Mouse (Mus musculus) adrenal gland, adult (tissue): ENCODE results near the gene Adcy5.
A peak's percentile ranks its signal among the peaks of the same experiment; 100 is the strongest.

Experiments
- DNase-seq, 2 experiments: peaks; one replicate each; pipeline ENCODE4 v3.0.0; 2022 to 2023; ENCODE audit warnings: low spot score in 1 of 2; ENCODE audit not compliant: inconsistent age in 2 of 2

Gene Adcy5

GRCm38 (mm10) chr16:35200432-35201142 is 45.9 kb downstream of the Adcy5 start:
- peak in 1 of 2 experiments; percentile 63 for DNase-seq

- DNase-seq, result no peak
Measured at GRCm38 (mm10) chr16:35201281-35201680, 46.6 kb downstream of the Adcy5 start.

GRCm38 (mm10) chr16:35203511-35203910 is 48.8 kb downstream of the Adcy5 start:
- DNase-seq, result no peak

DNA sequence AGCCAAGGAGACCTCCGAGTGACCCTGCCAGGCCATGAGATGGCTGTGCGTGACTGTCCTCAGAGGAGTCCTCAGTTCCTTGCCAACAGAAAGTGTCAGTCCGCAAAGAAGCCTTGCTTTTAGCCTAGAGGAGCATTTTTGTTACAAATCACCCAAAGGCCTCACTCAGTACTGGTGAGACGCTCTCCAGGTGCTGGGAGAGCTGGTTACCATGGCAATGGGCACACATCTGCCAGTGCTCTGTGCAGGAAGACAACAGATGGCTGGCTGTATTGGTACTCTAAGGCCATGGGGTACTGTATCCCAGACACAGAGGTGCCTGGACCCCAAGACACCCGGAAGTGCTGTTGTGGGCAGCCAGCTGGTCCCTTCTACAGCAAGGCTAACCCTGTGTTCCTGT is 51.0 kb downstream of the Adcy5 start:
- no peak for DNase-seq

DNA sequence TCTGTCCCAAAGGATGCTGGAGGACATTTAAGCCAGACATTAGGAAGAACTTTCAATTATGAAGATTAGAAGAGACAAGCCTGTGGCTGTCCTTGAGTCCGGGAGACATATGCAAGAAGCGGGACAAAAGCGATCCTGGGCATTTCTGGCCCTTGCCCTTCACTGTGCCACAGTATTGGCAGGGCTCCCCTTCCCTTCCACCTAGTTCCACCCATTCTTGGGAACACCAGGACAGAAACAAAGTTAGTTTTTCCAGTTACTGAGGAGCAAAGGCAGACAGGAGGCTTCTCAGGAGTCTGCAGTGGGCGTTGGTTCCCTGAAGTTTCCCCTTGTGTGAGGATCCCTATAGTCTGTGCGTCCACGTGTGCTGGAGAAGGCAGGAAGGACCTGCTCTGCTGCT is 51.7 kb downstream of the Adcy5 start:
- DNase-seq, result peak in 1 of 2 experiments; percentile 54

DNA sequence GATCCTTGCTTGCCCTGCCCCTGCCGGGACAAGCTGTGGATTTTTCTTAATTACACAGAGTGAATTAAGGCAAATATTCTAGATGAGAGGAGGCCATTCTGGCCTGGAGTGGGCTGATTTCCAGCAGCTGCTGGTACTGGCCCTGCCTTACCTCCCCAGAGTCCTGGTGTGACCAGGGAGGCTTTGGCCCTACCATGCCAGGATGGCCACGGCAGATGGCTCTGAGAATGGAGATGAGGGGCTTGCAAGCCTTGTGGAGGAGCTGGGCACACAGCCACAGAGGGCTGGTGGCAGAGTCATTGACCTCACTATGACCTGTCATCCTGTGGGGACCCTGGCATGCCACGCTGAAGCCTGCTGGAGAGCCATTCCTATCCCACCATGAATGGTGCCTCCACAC is 54.1 kb downstream of the Adcy5 start:
- DNase-seq, result no peak

DNA sequence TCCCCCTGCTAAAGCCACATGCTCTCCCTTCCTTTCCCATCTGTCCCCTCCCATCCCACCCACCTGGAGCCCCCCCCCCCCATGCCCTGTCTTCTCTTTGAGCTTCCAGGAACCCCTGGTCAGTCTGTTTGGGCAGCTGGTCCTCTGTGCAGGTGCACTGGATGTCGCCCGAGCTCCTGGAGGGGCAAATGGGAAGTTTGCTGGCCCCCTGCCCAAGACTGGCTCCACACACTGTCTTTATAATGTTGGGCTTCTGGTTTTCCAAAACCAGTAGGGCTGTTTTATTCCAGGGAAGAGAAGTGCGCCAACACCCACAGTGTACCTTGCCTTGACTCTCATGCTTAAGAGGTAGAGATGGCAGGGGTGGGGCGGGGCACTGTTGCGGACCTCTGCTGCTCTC is 55.1 kb downstream of the Adcy5 start:
- no peak for DNase-seq

- no peak for DNase-seq
Measured at GRCm38 (mm10) chr16:35215047-35215446, 60.4 kb downstream of the Adcy5 start.

DNA sequence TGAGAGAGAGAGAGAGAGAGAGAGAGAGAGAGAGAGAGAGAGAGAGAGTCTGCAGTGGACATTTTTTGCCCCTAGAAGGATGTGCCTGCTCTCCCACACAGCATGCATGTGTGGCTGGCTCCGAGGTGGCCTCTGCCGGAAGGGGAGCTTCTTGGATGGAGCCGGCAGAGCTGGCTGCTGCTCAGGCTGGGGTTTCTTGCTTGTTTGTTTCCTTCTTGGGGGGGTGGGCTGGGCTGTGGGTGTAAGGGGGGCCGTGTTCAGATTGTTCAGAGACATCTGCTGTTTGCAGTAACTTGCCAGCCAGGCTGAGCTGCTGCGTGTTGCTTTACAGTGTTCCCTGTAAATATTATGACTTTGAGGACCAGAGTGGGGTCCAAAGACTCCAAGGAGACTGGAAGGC is 60.8 kb downstream of the Adcy5 start:
- no peak for DNase-seq

- peak in 1 of 2 experiments; percentile 58 for DNase-seq
Measured at GRCm38 (mm10) chr16:35216826-35217491, 62.3 kb downstream of the Adcy5 start.

GRCm38 (mm10) chr16:35220412-35220811 is 65.7 kb downstream of the Adcy5 start:
- no peak for DNase-seq

GRCm38 (mm10) chr16:35221581-35221980 is 66.9 kb downstream of the Adcy5 start:
- DNase-seq, result no peak

DNA sequence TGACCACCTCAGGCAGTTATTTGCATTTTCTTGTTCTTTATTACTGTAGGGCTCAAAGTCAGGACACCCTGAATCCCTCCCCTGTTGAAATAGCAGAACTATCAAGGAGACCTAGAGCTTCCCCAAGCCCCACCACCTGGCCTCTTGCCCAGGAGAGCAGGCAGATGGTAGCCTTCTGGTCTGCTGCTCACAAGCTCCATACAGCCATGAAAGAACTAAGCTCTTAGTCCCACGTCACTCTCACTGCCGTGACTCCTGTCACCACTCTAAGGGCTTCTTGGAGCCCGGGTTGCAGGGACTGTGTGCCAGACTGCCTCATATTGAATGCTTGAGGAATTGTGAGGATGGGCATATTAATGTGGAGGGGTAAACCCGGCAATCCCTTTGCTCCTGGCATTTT is 69.3 kb downstream of the Adcy5 start:
- no peak for DNase-seq

- no peak for DNase-seq
Measured at GRCm38 (mm10) chr16:35224716-35225115, 70.0 kb downstream of the Adcy5 start.

DNA sequence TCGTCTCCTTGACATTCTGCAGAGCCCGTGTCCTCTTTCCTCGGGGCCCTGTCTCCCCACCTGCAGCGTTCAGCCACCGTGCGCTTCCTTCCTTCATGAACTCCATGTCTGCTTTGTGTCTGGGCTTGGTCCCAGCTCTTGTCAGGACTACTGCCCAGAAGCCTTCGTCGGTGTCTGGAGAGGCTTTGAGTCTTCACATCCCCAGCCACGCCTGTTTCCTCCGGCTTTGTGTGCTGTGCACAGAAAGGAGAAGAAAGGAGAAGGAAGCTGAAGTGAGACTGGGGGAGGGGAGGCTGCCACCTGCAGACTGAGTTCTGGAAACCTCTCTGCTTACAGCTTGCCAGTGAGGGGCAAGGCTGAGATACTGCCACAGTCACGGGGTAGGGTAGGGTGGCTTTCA is 74.9 kb downstream of the Adcy5 start:
- DNase-seq, result no peak

DNA sequence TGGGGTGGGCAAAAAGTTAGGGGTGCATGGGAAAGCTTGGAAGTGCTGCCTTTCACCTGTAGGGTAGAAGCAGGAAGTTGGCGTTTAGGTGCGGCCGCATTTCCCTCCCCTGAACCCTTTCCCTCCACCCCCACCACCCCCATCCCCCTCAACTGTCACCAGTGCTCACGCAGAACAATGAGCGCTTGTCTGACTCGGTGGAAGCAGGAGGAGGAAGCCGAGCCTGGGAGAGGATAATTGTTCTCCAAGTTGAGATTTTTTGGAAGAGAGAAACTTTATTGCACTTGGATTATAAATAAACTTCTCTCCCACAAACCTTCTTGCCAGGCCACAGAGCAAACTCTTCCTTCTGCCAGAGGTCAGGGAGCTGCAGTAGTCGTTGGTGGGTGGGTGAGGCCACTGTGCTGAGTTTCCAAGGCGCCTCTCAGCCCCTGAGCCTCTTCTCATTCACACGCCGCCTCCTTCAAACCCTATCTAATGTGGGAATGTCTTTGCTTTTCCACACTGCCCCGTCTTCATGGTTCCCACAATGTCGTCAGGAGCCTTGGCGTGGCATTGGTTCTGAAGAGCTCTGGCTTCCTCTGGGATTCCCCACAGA is 77.6 kb downstream of the Adcy5 start:
- no peak for DNase-seq

GRCm38 (mm10) chr16:35233329-35233728 is 78.7 kb downstream of the Adcy5 start:
- DNase-seq, result no peak

- no peak for DNase-seq
Measured at GRCm38 (mm10) chr16:35237091-35237490, 82.4 kb downstream of the Adcy5 start.

GRCm38 (mm10) chr16:35239318-35239965 is 84.8 kb downstream of the Adcy5 start:
- DNase-seq, result no peak

DNA sequence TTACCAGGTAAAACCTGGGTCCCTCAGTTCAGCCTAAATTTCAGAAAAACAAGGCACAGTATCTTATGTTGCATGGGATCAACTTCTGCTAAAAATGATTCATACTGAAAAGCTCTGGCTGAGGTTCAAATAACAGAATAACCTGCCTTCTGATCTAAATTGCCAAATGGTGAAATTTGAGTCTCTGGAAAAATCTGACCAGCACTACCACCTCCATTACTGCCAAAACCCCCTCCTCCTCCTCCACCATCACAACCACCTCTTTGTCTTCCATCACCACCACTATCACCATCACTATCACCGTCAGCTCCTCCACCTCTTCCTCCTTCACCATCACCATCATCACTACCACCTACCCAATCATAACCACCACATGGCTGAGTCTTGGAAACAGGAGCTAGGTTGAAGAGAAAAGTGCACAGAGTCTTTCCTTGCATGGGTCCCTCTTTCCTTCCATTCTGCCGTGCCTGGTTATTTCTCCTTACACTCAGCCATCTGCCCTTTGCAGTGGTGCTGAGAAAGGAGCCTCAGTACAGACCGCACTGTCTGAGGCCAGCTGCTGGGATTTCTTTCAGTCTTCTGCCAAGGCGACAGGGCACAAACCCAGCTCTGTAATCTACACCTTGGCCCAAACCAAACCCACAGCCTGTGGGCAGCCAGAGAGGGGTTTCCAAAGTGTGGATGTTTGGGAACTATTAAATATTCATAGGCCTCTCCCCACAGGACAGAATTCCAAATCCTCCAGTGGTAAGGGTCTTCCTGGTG is 85.5 kb downstream of the Adcy5 start:
- no peak for DNase-seq

DNA sequence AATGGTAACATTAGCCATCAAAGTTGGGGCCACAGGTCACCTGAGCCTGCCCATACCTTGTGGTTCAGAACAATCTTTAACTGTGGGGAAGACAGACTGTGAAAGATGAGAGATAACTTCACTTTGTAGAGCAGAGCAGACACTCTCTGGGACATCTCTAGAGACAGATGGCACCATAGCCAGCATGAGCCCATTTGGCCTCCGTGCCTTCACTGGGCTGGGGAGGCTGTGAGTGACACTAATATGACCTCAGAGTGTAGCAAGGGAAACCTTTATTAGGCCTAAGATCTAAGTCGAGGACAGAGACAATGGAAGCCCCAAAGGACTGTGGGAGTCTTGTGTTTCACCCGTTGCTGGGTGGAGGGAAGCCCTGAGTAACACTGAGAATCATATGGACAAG is 92.7 kb downstream of the Adcy5 start:
- DNase-seq, result no peak
